Mouse (Mus musculus) stomach, embryonic 15.5 days (tissue): ENCODE measurements around the gene Pim2. TPM values are rescaled to one million over a fixed set of nuclear protein-coding genes. Genes with fewer than 3 reads are reported as not detected.
"Not testable (repeated sequence)": the region's sequence is repeated elsewhere in the genome, so short reads cannot be mapped to it uniquely, and the experiment has no call there.

Experiments used
- ATAC-seq: fragments of 200-750 bp; cut with Nextera tagmentation; 2 replicates; pipeline ENCODE4 v1.8.0; 2017; ENCODE audit warnings: low read depth, moderate number of reproducible peaks, moderate TSS enrichment; ENCODE audit not compliant: insufficient read depth, low FRiP score
- H3K27ac ChIP-seq: fragments of 300-500 bp; sonication (generic); 2 replicates; pipeline ENCODE4 v1.5.1; 2015; ENCODE audit warnings: mild to moderate bottlenecking, inconsistent platforms
- H3K27me3 ChIP-seq: fragments of 300-500 bp; sonication (generic); replicated peaks from 2 replicates; pipeline ENCODE4 v1.6.1; 2015; ENCODE audit warnings: inconsistent platforms
- H3K36me3 ChIP-seq: fragments of 300-500 bp; sonication (generic); 2 replicates; pipeline ENCODE4 v1.6.1; 2015; ENCODE audit warnings: inconsistent platforms
- H3K4me1 ChIP-seq: fragments of 300-500 bp; sonication (generic); 2 replicates; pipeline ENCODE4 v1.6.1; 2015; ENCODE audit warnings: inconsistent platforms
- H3K4me2 ChIP-seq: fragments of 300-500 bp; sonication (generic); 2 replicates; pipeline ENCODE4 v1.6.1; 2015; ENCODE audit warnings: mild to moderate bottlenecking, inconsistent platforms
- H3K4me3 ChIP-seq: fragments of 300-500 bp; sonication (generic); replicated peaks from 2 replicates; pipeline ENCODE4 v1.5.1; 2015; ENCODE audit warnings: inconsistent platforms
- H3K9ac ChIP-seq: fragments of 300-500 bp; sonication (generic); 2 replicates; pipeline ENCODE4 v1.6.1; 2015; ENCODE audit warnings: inconsistent platforms
- H3K9me3 ChIP-seq: fragments of 300-500 bp; sonication (generic); 2 replicates; pipeline ENCODE4 v1.6.1; 2016; ENCODE audit warnings: inconsistent platforms
- WGBS: fragments of 180-500 bp; shearing (Covaris S2); methylation state at CpG from one replicate; pipeline ENCODE4 v1.1.7; 2015; 5-methylcytosine and 5-hydroxymethylcytosine counted together
- polyA plus RNA-seq: library from polyadenylated mRNA; unstranded; fragments of >200 nt; fragmentation: Nextera tagmentation; extraction: Ambion mirVana; gene quantifications from 2 replicates; pipeline ENCODE4 v1.2.1, GENCODE M21; 2015

The Pim2 gene
- polyA plus RNA-seq, 1 experiment from 2014 or later, result 10.3 TPM

DNA sequence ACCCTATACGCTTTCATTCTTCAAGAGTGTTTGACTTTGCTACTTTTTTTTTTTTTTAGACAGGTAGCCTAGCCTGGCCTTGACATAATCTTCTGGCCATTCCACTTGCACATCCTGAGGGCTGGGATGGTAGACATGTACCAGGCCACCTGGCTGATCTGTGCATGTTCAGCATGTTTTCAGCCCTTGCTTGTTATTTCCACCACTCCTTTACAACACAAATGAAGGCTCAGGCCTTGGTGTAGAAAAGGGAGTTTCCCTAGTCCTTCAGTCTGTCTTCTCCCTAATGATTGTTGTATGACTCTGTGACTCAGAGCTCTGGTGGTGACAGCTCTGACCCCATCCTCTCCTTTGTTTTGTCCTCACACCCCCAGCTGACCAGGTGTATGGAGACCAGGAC lies 10.9 kb upstream of the Pim2 start:
- WGBS, result 92% methylated on average over 1 of the region's 1 CpGs
- ATAC-seq, result no peak

DNA sequence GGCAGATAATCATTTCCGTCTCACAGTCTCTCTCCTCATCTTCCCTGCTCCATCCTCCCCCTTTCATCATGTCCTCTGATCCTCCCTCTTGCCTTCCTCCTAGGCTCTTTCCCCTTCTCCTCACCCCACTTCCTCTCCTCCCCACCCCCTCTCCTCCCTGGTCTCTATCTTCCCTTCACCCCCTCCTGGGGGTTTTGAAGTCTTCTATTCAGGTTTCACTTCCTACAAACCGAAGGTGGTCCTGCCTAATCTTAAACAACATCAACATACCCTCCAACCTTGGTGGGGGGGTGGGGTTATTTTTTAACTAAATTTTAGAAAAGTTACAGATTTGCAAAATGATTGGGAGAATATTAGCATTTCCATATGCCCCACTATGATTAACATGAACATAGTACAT lies 9.6 kb upstream of the Pim2 start:
- 59% methylated on average over 2 of the region's 2 CpGs for WGBS
- Histone ChIP-seq H3K9ac (no peak overlapping the region), H3K4me1 (no peaks in the 10 kb centered on the region), H3K27ac (no peak overlapping the region), H3K4me3 (no peak overlapping the region), H3K9me3 (no peaks in the 10 kb centered on the region), H3K27me3 (no peaks in the 10 kb centered on the region), H3K4me2 (no peak overlapping the region), H3K36me3 (peaks cover 12% of the 10 kb centered on the region; the same call in 1 of the 2 replicates)
- ATAC-seq, result no peak

More for the DNA sequence above, 10.9 kb upstream of the Pim2 start:
- H3K4me2 ChIP-seq, result no peak overlapping the region
- no peaks in the 10 kb centered on the region for H3K4me1 ChIP-seq
- peaks cover 4% of the 10 kb centered on the region; the same call in 1 of the 2 replicates for H3K36me3 ChIP-seq
- no peaks in the 10 kb centered on the region for H3K9me3 ChIP-seq
- no peak overlapping the region for H3K27ac ChIP-seq
- H3K4me3 ChIP-seq, result no peak overlapping the region
- H3K27me3 ChIP-seq, result no peaks in the 10 kb centered on the region
- no peak overlapping the region for H3K9ac ChIP-seq

- Histone ChIP-seq H3K4me3 (no peak overlapping the region), H3K27ac (no peak overlapping the region), H3K27me3 (no peaks in the 10 kb centered on the region), H3K9ac (no peak overlapping the region), H3K4me1 (no peaks in the 10 kb centered on the region), H3K4me2 (no peak overlapping the region), H3K9me3 (no peaks in the 10 kb centered on the region), H3K36me3 (peaks cover 16% of the 10 kb centered on the region; the same call in 1 of the 2 replicates)
- WGBS, result 49% methylated on average over 3 of the region's 3 CpGs
- no peak for ATAC-seq
Measured at GRCm38 (mm10) chrX:7869826-7870225, 8.2 kb upstream of the Pim2 start.

DNA sequence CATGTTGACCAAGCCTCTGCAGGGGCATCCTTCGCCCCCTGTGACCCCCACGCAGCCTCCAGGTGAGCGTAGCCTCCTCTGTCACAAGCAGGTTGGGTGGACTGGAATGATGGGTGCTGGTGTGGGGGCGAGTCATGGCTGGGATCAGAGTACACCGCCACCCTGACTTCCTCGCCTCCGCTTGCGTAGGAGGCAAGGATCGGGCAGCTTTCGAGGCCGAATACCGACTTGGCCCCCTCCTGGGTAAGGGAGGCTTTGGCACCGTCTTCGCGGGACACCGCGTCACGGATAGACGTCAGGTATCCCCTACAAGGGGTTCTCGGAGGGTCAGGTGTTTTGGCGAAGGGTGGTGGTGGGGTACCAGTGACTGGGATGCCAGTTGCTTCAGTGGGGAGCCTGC lies 433 bp downstream of the Pim2 start:
- Histone ChIP-seq H3K27me3 (no peaks in the 10 kb centered on the region), H3K4me2 (peak overlapping the region; percentile 81), H3K9ac (no peak overlapping the region), H3K4me3 (peak overlapping the region; percentile 46), H3K36me3 (0 out of 2 replicates have a peak, but pooled peaks cover 6% of the 10 kb centered on the region), H3K4me1 (no peaks in the 10 kb centered on the region), H3K9me3 (no peaks in the 10 kb centered on the region), H3K27ac (no peak overlapping the region)
- ATAC-seq, result peak; percentile 16
- 26% methylated on average over 21 of the region's 21 CpGs for whole genome bisulfite sequencing

GRCm38 (mm10) chrX:7879819-7880218 lies 1.8 kb downstream of the Pim2 start:
- 18% methylated on average over 11 of the region's 11 CpGs for WGBS
- no peak overlapping the region for H3K9ac ChIP-seq
- no peaks in the 10 kb centered on the region for H3K27me3 ChIP-seq
- H3K27ac ChIP-seq, result no peak overlapping the region
- H3K4me2 ChIP-seq, result peak overlapping the region; percentile 81
- no peaks in the 10 kb centered on the region for H3K9me3 ChIP-seq
- H3K4me1 ChIP-seq, result no peaks in the 10 kb centered on the region; the same call in 1 of the 2 replicates
- H3K36me3 ChIP-seq, result 0 out of 2 replicates have a peak, but pooled peaks cover 2% of the 10 kb centered on the region
- no peak overlapping the region; the same call in 1 of the 2 replicates for H3K4me3 ChIP-seq
- no peak for ATAC-seq

- Histone ChIP-seq H3K27ac (peak within 1 kb of the TSS; percentile 83), H3K9me3 (no peaks in the 10 kb centered on the region), H3K4me2 (peak within 1 kb of the TSS; percentile 57), H3K36me3 (no peaks in the 10 kb centered on the region), H3K4me3 (peak within 1 kb of the TSS; percentile 62), H3K27me3 (no peaks in the 10 kb centered on the region), H3K4me1 (no peaks in the 10 kb centered on the region; the same call in 1 of the 2 replicates), H3K9ac (peak within 1 kb of the TSS; percentile 19; the same call in 1 of the 2 replicates)
- ATAC-seq, result peak; percentile 93
- WGBS, result 12% methylated on average over 49 of the region's 49 CpGs
Measured at GRCm38 (mm10) chrX:7883841-7884567, 5.9 kb downstream of the Pim2 start, which contains the start of gene Slc35a2. Gene Slc35a2, plus strand, starts transcription at chrX:7884028.

DNA sequence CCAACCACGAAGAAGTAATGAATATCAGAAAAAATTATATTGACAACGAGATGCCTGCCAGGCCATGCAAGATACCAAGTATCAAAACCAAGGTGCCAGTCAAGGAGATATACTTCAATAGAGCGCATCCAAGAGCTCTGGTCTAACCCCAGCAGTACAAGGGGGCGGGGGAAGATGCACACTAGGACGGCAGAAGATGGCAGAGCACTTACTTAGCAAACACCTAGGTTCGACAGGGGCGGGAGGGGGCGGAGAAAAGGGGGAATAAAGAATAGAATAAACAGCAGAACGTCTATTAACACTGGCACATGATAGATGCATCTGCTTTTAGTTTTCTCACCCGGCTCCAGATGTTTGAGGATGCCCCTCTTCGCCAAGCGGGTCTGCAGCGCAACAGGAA lies 20.1 kb downstream of the Pim2 start:
- H3K4me1 ChIP-seq, result no peaks in the 10 kb centered on the region
- ATAC-seq, result no peak
- no peaks in the 10 kb centered on the region for H3K9me3 ChIP-seq
- peak overlapping the region; percentile 47 for H3K4me2 ChIP-seq
- H3K27ac ChIP-seq, result no peak overlapping the region
- H3K27me3 ChIP-seq, result no peaks in the 10 kb centered on the region
- 25% methylated on average over 13 of the region's 13 CpGs for WGBS
- no peaks in the 10 kb centered on the region for H3K36me3 ChIP-seq
- peak overlapping the region; percentile 56 for H3K4me3 ChIP-seq
- no peak overlapping the region for H3K9ac ChIP-seq

DNA sequence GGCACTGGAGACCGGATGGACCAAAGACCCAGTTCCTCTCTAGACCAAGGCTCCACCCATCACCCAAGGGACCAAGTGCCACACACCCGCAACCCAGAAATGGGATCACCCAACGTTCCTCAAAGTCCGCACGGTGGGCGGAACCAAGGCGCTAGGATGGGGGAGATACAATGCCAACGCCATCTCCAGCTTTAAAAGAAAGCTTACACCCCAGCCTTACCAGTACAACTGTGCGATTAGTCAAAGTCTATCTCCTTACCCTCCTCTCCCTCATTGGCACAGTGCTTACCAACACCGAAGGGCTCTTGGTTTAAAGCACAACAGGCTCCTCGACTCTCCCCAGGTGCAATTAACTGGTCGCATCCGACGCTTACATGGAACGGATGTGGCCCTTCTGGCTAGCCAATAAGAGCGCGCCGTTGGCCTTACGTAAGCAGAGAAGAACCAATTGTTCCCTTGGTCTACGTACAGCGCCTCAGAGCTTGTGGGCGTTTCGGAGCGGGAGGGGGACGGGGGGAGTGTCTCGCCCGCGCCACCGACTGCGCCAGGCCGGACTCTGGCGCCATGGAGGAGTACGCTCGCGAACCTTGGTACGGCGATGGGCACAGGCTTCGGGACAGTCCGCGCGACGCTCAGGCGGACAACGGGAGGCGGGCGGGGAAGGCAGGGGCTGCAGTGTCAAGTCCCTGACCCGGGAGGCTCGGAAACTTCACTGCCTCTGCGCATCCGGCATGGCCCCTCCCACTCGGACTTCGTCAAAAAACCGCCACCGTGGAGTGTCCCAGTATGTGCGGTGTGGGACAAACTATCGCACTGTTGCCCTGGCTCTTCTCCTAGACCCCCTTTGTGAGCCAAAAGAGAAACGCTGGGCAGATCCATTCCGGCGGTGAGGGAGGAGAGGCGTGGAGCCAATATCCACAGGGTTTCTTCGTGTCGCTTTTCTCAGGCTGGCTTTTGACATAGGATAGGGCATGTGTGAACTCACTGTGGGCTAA lies 21.1 kb downstream of the Pim2 start, which contains the start of the genes Pqbp1 and Timm17b:
Pqbp1 (minus strand) TSS at position 390 of the 995 bp plus-strand sequence.
Timm17b (plus strand) TSS at position 478 of the 995 bp plus-strand sequence.
- peak within 1 kb of the TSS; percentile 87 for H3K27ac ChIP-seq
- H3K4me2 ChIP-seq, result peak within 1 kb of the TSS; percentile 49
- H3K27me3 ChIP-seq, result no peaks in the 10 kb centered on the region
- H3K4me3 ChIP-seq, result peak within 1 kb of the TSS; percentile 56
- WGBS, result 20% methylated on average over 60 of the region's 62 CpGs
- no peaks in the 10 kb centered on the region for H3K9me3 ChIP-seq
- ATAC-seq, result peak; percentile 99
- H3K9ac ChIP-seq, result peak within 1 kb of the TSS; percentile 33
- H3K4me1 ChIP-seq, result no peaks in the 10 kb centered on the region
- no peaks in the 10 kb centered on the region for H3K36me3 ChIP-seq

GRCm38 (mm10) chrX:7904441-7904840 lies 26.4 kb downstream of the Pim2 start:
- H3K27me3 ChIP-seq, result no peaks in the 10 kb centered on the region
- no peaks in the 10 kb centered on the region for H3K9me3 ChIP-seq
- H3K4me1 ChIP-seq, result no peaks in the 10 kb centered on the region
- no peak overlapping the region for H3K9ac ChIP-seq
- H3K27ac ChIP-seq, result no peak overlapping the region
- ATAC-seq, result no peak
- no peak overlapping the region for H3K4me3 ChIP-seq
- WGBS, result 90% methylated on average over 5 of the region's 5 CpGs
- H3K36me3 ChIP-seq, result no peaks in the 10 kb centered on the region
- H3K4me2 ChIP-seq, result no peak overlapping the region

- H3K4me2 ChIP-seq, result no peak within 1 kb of the TSS
- no peak for ATAC-seq
- no peaks in the 10 kb centered on the region for H3K36me3 ChIP-seq
- no peak within 1 kb of the TSS for H3K27ac ChIP-seq
- no peaks in the 10 kb centered on the region for H3K4me1 ChIP-seq
- no peaks in the 10 kb centered on the region for H3K9me3 ChIP-seq
- WGBS, result 87% methylated on average over 5 of the region's 5 CpGs
- H3K9ac ChIP-seq, result no peak within 1 kb of the TSS
- no peak within 1 kb of the TSS for H3K4me3 ChIP-seq
- H3K27me3 ChIP-seq, result no peaks in the 10 kb centered on the region
Measured at GRCm38 (mm10) chrX:7907735-7908134, 29.7 kb downstream of the Pim2 start, which contains the start of gene Gm10491. Gene Gm10491, minus strand, starts transcription at chrX:7907835.

DNA sequence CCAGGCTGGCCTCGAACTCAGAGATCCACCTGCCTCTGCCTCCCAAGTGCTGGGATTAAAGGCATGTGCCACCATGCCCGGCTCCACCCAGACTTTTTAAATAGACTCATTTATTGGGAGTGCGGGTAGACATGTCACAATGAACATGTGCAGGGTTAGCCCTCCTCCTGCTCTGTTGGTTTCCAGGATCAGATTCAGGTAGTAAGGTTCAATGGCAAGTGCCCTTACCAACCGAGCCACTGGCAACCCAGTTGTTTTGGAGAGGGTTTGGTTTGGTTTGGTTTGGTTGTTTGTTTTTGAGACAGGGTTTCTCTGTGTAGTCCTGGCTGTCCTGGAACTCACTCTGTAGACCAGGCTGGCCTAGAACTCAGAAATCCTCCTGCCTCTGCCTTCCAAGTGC lies 31.2 kb downstream of the Pim2 start, which contains the start of gene Gm10490:
Gm10490 (plus strand) TSS at position 301 of the 400 bp plus-strand sequence.
- not testable (repeated sequence) for H3K4me3 ChIP-seq, H3K4me2 ChIP-seq, H3K4me1 ChIP-seq, H3K27me3 ChIP-seq, H3K27ac ChIP-seq, H3K36me3 ChIP-seq, ATAC-seq, H3K9me3 ChIP-seq, H3K9ac ChIP-seq
- 82% methylated on average over 4 of the region's 4 CpGs for WGBS
